Mouse (Mus musculus) cerebellum, postnatal 36 days (tissue): ENCODE results near the gene Dock1.

Experiments
- DNase-seq, 2 experiments: peaks; one replicate each; pipeline ENCODE4 v3.0.0; 2021 to 2022; ENCODE audit warnings: mixed read lengths in 2 of 2

The Dock1 gene

GRCm38 (mm10) chr7:134994983-134995382 is 324.5 kb downstream of the Dock1 start:
- DNase-seq = no peak

DNA sequence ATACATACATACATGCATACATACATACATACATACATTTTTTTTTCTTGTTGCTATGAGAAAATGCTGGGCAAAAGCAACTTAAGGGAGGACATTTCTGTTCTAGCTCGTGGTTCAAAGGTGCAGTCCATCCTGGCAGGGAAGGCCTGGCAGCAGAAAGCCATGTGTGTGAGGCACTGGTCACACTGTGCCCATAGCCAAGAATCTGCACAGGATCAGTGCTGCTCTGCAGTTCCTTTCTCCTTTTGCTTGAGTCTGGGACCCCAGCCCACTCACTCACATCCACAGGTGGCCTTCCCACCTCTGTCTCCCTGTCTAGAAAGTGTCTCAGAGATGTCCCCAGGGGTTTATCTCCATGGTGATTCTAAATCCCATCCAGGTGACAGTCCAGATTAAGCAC is 331.8 kb downstream of the Dock1 start:
- no peak for DNase-seq

GRCm38 (mm10) chr7:135002891-135003290 is 332.4 kb downstream of the Dock1 start:
- DNase-seq = no peak

DNA sequence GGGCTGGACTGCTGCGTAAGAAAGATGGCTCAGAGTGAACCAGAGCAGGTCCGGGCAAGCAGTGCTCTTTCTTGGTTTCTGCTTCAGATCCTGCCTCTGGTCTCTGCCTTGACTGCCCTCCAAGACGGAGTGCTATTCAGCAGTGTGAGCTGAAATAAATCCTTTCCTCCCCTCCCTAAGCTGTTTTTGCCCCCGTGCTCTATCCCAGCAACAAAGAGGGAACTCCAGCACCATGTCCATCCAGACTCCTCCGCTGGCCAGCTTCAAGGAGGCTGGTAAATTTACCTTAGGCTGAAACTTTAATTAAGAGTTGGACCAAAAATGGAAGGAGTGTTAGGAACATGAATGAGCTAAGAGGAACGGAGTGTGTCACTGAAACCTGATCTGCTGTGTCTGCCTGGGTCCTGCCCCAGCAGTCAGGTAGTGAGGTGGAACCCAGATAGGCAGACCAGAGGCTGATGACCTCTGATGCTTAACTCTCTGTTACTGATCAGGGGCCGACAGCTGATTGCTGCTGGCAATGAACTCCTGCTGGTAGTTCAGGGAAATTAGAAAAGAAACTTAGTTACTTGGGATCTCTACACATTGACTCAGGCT is 335.6 kb downstream of the Dock1 start:
- DNase-seq = no peak

- no peak for DNase-seq
These were observed 337.6 kb downstream of the Dock1 start for GRCm38 (mm10) chr7:135008021-135008420.

DNA sequence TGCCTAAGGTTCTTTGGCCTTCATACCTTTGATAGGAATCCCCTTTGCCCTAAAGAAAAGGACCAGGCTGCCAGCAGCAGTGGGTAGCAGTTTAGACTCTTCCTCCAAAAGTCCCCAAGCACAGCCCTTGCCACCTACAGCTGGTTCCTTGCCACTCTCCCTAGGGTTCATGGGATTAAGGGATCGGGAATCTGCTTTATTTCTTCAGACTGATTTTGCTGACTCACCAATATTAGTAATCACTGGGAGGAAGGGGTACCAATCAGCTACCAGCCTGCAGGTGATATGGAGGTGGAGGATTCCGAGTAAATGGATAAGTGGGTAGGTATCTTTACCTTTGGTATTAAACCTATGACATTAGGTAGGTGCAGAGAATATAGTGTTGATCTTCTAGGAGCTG is 340.5 kb downstream of the Dock1 start:
- no peak for DNase-seq

DNA sequence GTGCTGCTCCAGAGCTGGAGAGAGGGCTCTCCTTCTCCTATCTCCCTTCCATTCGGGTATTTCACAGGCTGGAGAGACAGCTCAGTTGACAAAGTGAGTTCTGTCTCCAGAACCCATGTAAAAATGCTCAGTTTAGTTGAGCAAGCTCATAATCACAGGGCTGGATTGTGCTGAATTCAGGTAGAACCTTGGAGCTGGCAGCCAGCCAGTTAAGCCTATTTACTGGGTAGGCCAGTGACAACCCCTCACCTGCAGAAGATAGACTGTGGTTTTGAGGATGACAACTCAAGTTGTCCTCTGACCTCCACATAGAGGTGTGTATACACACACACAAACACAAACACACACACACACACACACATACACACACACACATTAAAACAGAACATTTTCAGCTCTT is 347.1 kb downstream of the Dock1 start:
- DNase-seq = no peak

- no peak for DNase-seq
These were observed 350.3 kb downstream of the Dock1 start for GRCm38 (mm10) chr7:135020762-135021161.

GRCm38 (mm10) chr7:135021544-135022100 is 351.2 kb downstream of the Dock1 start:
- no peak for DNase-seq

- DNase-seq = no peak
These were observed 354.1 kb downstream of the Dock1 start for GRCm38 (mm10) chr7:135024531-135024930.

DNA sequence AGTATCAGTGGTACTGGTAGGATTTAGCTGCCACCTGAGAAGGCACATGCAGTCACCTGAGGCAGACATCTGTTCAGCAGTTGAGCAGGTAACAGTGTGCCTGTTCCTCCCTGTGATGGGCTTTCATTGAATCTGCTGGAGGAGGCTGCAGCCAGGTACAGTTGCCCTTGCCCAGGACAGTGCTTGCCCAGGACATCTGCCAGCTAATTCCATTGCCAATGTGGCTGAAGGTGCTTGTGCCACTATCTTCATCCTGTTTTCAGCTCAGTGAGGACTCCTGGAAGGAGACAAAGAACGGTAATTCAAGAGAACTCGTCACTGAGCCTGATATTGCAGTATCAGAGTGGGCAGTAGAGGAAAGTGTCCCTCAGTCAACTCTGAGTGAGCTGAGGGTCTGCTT is 358.3 kb downstream of the Dock1 start:
- peak; percentile 5 to 10 for DNase-seq

DNA sequence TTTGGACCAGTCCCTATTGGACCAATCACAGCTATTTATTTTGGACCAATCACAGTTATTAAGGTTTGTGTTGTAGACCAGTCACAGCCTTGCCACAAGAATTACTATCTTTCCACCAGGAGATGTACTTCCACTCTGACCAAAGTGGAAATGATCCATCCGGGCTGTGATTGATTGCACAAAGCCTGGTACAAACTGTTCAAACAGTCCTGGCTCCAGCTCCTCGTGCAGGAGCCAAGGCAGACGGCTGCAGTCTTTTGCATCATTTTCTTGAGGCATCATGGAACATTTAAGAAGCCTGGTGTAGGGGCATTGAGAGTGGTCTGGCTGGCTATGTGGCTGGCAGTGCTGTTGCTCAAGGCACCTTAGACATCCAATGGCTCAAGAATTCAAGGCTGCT is 358.7 kb downstream of the Dock1 start:
- DNase-seq = no peak

- no peak for DNase-seq
These were observed 361.0 kb downstream of the Dock1 start for GRCm38 (mm10) chr7:135031466-135031865.

- DNase-seq = no peak
These were observed 364.4 kb downstream of the Dock1 start for GRCm38 (mm10) chr7:135034811-135035210.

DNA sequence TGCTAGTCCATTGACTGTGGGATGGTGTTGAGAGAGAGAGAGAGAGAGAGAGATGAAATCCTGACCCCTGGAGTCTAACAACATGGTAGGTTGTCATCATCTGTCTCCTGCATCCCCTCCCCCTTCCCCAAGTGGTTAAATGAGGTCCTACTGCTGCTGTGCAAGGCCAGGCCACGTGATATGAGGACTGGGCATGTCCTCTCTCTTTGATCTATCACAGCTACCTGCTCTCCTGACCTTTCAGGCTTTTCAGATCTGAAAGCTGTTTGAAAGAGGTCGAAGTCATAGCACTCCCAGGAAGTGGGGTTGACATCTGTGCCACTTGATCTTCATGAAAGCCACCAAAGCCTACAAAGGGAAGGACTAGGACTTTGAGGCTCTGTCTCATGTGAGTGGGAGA is 365.2 kb downstream of the Dock1 start:
- DNase-seq = no peak

- no peak for DNase-seq
These were observed 368.5 kb downstream of the Dock1 start for GRCm38 (mm10) chr7:135038930-135039329.

DNA sequence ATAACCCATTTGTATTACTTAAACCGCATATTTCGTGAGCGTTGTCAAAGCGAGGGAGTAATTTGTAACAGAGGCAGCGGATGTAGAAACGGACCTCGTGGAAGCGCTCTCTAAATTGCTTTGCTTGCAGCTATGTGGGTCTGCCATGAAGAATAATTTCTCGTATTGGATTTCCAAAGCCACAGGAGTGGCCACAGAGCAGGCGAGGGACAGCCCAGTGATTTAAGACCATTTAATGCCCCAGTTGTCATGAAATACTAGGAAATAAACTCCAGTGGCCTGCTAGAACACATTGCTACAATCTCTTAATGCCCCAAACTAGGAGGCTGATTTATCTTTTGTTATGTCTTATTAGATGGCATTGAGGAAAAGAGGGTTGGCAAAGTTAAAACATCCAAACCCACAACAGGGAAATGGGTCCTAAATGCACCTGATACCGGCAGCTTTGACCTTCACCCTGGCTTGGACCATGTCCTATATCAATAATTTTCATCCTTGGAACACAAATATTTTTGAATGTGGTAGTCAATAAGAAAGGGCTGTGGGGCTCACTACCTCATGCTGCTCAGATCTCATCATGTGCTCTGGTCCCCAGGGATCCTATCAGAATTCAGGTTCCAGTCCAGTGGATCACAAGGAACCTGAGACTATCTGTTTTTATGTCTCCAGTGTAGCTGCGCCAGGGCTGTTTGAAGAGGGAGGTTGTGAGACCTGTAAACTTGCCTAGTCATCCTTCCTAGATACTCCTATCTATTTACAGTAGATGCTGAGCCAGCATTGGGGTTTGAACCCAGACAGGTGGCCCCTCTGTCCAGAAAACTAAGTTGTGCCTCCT is 373.7 kb downstream of the Dock1 start:
- DNase-seq = no peak

DNA sequence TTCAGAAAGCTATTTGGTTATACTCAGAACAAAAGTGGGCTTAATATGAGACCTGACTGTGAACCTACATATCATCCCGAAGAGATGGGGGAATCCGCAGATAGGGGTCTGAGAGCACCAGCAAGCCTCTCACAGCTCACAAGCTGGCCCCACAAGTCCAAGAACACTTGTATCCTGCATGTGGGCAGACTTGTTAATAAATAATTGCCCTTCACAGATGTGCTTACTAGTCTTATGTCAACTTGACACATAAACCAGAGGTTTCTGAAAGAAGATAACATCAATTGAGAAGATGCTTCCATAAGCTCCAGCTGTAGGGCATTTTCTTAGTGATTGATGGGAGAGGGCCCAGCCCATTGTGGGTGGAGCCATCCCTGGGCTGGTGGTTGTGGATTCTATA is 379.0 kb downstream of the Dock1 start:
- DNase-seq = no peak

DNA sequence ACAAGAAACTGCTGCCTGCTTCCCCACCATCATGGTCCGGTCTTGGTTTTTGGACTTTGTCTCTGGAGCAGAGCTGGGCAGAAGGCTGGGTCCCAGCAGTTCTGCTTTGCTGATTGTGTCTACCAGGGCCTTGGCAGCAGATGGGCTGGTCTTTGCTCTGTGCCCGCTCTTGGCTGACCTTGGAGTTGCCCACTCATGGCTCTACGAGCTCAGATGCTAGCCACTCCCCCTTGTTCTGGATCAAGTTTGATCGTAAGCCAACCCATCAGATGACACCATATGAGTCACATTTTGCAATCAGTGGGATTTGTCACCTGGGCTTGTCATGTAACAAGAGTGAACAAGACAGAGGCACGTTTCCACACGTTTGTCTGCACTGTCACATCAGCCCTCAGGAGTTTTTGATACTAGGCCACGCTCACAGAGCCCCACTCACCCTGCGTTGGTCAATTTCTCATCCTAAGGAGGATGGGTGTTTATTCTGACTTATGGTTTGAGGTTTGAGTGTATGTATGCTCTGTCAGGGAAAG is 382.8 kb downstream of the Dock1 start:
- no peak for DNase-seq

GRCm38 (mm10) chr7:135054664-135055063 is 384.2 kb downstream of the Dock1 start:
- peak in 1 of 2 experiments; percentile 10 for DNase-seq

- no peak for DNase-seq
These were observed 388.6 kb downstream of the Dock1 start for GRCm38 (mm10) chr7:135059071-135059470.

DNA sequence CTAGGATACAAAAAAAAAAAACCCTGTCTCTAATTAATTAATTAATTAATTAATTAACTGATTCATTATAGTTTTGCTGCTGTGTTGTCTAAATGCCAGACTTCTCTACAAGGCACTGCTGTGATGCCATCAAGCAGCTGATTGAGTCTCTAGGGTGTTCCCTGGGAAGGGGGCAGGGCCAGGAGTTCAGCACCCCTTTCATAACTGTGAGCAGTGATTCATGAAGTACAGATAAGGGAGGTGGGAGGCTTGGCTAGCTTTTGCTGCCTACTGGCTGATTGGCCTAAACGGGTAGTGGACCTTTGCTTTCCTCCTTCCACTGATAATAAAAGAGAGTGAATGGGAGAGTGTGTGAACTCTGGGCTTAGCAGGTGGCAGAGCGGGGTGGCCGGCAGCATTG is 389.1 kb downstream of the Dock1 start:
- no peak for DNase-seq

DNA sequence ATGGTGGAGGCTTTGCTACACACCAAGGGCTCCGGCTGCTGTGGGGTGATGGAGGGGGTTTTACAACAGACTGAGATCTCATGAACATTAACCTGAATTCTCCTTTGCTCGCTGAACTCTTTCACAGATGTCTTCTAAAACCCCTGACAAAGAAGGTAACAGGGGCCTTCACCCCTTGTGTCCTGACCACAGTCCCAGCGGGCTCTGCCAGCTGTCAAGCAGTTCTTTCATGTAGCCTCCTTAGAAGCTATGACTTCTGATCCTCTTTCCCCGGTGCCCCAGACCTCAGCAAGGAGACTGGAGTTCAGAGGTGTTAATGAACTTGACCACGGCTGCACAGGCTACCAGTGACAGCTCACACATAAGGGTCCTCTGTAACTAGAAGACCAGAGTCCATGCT is 393.4 kb downstream of the Dock1 start:
- DNase-seq = no peak

DNA sequence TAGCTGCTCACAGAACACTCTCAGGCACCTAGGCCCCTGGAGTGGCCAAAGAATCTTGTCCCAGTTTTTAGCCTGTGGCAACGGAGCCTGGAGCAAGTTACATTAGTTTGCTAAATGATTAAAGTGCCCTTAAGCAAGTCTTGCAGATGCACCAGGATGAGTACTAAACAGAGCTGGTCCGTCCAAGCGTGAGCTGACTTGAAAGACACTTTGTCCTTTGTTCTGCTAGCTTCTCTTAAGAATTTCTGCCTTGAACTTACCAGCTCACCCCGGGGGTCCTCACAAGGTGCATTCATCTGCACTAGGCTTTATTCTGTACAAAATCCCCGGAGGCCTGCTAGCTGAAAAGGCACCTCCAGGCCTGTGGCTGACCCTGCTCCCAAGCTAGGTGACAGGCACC is 394.8 kb downstream of the Dock1 start:
- DNase-seq = no peak
